Mouse (Mus musculus) heart, postnatal 14 days (tissue): ENCODE data around the gene Kpna2. TPM values are rescaled to one million over a fixed set of nuclear protein-coding genes. Genes with fewer than 3 reads are reported as not detected.

Experiments used
- DNase-seq, 2 experiments: peaks; one replicate each; pipeline ENCODE4 v3.0.0; 2021 to 2022
- intact Hi-C: fragments of 180-260 bp; cut with DNase I; formaldehyde crosslinking; loops from one replicate; pipeline ENCODE4 v1.15.1; 2025
- long read RNA-seq, 2 experiments: library from polyadenylated mRNA; stranded (forward); transcript quantifications; one replicate each; pipeline ENCODE4 v2.0.0; 2021
- total RNA-seq, 2 experiments: library from RNA; stranded (reverse); gene quantifications; 2 replicates each; pipeline ENCODE4 v1.2.3; 2021

The Kpna2 gene
- 100 to 1,000 TPM in 1 of 2 experiments, 10 to 100 TPM in 1; 84.2 to 103 TPM for total RNA-seq
- long read RNA-seq, experiment 1, transcript Kpna2-201 (11 exons, 2,054 nt), result major isoform, 144 of 152 reads
- long read RNA-seq, experiment 1, partial matches to known transcripts, result 4 of 152 reads
- long read RNA-seq, experiment 1, other reads (novel, unspliced or antisense), result 4 of 152 reads
- long read RNA-seq, experiment 2, transcript Kpna2-201 (11 exons, 2,054 nt), result major isoform, 91 of 98 reads
- long read RNA-seq, experiment 2, partial matches to known transcripts, result 4 of 98 reads
- long read RNA-seq, experiment 2, other reads (novel, unspliced or antisense), result 3 of 98 reads

DNA sequence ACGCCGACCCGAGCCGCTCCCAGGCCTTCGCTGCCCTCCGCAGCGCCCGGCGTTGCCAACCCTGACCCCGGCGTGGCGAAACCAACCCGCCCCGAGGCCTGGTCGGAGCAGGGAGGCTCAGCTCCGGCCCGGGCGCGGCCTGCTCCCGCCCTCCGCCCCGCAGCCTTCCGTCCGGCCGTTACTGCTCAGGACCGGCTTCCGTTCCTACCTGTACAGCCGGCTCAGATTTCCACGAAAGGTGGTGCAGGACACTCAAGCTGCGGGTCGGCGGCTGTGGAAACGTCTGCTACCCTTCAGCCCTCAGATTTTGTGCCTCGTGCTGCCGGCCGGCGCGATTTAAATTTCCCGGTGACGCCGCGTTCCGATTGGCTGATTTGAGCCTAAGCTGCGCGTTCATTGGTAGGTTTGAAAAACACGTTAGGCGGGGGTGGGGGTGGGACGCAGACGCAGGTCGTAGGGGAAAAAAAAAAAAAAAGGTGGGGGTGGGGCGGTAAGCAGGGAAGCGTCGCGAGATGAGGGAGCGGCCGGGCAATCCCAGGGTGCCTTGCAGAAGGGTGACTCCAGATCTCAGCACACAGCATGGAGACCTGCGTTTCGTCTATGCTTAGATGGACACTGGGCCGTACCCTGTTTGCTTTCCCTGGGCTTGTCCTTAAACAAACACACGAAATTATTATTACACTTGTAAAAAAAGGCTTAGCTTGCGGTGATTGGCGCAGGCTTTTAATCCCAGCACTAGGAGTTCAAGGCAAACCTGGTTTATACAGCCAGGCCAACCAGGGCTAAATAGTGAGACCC, at the start of gene Kpna2:
Gene Kpna2, minus strand, starts transcription at position 391 of the 798 bp plus-strand sequence.
- intact Hi-C loops, result loop anchor here (5.0 kb wide), 1 partner anchor 212 kb away; the partner anchor contains the start of genes Cep95 and Ddx5
- DNase-seq, result peak; percentile 88 to 92

DNA sequence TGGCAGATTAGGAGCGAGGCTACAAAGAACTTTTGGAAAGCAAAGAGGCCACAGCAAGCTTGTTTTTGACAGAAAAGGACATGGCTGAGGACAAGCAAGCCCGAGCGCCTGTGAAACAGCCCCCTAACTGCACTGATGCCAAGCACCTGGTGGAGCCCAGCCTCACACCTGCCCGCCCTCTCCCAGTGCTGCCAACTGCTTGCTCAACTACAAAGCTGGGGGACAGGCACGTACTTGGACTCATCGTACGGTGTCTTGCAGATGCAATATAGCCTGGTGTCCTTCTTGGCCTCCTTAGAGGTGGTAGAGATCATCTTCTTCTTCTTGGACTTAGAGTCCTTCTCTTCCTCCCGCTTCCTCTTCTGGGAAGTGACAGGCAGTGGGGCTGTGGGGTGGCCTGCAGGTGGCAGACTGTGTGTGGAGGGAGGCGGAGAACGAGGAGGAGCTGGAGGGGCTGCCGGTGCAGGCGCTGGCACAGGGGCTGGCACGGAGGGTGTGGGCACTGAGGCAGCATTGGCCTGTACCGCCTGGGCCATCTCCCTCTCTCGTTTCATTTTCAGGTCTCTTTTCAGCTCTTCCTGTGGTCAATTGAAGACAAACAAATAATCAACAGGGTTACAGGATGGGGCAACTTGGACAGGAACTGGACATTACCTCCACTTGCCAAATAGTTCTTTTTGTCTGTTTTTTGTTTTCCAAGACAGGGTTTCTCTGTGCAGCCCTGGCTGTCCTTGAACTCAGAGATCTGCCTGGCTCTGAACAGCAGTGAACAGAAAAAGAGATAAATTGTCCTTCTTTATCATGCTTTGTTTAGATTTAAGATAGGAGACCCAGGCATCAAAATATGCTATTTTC, 47.7 kb upstream of the Kpna2 start:
- intact Hi-C loops, result no loop called here

DNA sequence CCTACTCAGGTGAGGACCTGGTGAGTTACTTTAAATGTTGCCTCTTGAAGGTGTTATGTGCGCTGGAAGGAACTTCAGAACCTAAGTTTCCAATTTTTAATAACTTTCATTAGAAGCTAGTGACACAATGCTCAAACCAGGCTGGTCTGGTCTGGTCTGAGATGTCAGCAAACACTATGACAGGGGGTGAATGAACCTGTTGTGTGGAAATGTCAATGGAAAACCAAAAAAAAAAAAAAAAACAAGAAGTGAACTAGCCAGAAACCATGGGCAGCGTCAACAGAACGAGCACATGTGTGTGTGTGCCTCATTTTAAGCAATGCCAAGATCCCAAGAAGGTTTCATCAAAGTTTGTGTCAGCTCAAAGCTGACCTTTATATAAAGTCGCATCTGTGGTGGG, 46.2 kb upstream of the Kpna2 start:
- intact Hi-C loops, result no loop called here

More for the DNA sequence above, 47.7 kb upstream of the Kpna2 start:
- DNase-seq, result no peak

DNA sequence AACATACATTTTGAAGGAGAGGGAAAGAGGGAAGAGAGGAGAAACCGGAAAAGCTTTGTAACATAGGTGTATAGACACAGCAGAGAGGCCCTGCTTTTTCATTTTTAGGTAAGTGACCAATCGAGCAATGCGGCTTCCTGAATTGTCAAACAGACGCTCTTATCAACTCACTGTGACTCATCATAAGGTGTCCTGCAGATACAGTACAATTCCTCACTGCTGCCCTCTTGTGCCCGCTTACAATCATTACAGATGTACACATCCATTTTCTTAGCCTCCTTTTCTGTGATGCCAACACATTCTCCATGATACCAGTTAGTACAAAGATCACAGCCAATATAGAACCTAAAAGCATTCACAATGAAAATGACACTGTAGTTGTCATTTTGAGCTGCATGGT, 45.0 kb upstream of the Kpna2 start:
- DNase-seq, result peak; percentile 69 to 79
- intact Hi-C loops, result loop anchor here (5.0 kb wide), 1 partner anchor 197 kb away; no protein-coding TSS in a partner anchor

More for the DNA sequence above, 46.2 kb upstream of the Kpna2 start:
- no peak for DNase-seq

DNA sequence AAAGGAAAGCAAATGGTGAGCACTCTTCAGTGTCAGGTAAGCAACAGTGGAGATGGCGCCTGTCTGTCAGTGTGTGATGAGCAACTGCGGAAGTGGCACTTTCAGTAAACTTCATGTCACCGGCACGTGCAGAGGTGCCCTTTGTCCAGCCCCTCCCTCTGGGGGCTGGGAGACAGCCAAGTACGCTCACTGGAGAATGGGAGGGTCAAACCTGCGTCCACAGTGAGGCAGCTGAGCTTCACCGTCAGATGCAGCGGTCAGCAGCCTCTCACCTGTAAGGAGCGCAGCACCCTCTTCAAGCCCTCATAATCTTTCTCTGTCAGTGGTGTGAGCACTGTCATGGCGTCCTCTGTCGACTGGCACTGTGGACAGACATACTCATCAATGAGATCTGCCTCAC, 44.0 kb upstream of the Kpna2 start:
- DNase-seq, result no peak
- intact Hi-C loops, result loop anchor here (5.0 kb wide), 1 partner anchor 196 kb away; no protein-coding TSS in a partner anchor

DNA sequence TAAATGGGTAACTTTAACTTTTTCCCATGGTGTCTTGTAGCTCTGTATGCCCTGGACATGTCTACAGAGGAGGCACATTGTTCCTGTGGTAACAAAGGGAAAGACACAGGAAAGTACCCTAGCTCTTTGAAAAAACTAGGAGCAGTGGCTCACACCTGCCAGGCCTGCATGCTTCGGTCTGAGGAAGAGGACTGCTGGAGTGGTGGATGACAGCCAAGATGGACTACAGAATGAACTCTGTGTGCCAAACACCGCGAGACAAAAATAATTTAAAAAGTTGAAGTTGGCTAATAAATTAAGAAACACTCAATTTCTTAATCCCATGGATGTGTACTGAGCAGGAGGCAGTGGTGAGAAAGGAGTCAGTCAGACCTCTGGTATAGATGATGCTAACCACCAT, 42.1 kb upstream of the Kpna2 start:
- intact Hi-C loops, result loop anchor here (5.0 kb wide), 1 partner anchor 194 kb away; no protein-coding TSS in a partner anchor

DNA sequence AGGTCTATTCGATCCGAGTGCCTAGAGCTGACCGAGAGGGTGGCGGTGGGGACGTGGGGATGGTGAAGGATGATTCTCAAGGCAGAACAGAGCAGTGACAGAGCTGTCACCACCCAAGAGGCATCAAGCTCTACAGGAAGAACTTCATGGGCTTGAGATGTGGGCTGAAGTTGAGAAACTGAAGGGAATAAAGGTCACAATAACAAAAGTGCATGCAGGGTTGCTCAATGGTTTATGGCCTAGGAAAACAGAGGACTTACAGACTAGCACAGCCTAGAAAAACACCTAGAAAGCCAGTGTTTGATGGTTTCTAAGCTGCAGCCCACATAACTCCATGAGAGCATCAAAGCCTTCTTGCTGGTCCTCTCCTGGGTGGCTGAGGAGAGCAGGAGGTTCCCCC, 40.1 kb upstream of the Kpna2 start:
- intact Hi-C loops, result no loop called here
- no peak for DNase-seq

More for the DNA sequence above, 42.1 kb upstream of the Kpna2 start:
- no peak for DNase-seq

DNA sequence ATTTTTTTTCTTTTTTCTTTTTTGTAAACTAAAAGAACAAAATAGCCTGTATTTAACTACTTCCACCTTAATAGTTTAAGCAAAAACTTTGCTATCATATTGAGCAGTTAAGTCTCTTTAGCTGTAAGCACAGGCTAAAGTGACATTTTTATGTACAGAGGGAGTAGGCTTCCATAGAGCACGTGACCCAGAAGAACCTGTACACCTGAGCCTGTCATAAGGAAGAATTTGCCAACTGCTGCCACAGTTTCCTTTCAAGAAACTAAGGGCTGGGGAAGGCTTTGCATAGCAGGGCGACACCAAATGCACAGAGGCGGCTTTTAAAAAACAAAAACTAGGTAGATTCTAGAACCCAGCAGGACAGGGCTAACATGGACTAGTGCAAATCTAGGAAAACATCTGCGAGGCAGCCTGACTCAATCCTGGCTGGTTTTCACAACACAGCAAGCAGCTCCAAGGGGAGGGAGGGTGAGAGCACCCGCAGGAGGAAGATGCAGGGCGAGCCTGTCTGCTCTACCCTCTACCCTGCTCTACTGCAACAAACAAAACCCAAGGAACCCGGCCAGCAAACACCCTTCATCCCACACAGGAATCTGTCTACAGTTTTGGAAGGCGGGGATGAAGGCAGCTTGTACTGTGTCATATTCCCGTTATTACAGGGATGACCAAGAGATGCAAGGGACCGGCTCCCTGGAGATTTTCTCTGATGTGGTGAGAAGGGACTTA, 34.9 kb upstream of the Kpna2 start:
- intact Hi-C loops, result no loop called here
- DNase-seq, result no peak

DNA sequence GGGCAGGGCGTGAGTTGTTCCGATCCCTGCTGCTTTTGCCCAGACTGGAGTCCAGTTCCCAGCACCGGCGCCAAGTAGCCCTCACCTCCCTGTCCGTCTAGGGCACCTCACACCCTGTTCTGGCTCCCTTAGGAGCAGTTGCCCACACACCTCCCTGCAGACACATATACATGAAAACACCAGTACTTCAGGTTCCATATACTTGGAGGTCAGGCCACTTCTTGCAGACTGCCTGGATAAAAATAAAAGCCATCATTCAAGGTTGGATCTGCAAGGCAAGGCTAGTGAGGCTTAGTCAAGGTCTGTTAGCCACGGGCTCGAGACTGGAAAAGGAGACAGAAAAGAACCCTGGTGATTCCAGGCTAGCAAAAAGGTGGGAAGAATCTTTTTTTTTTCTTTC, 32.3 kb upstream of the Kpna2 start:
- no peak for DNase-seq
- intact Hi-C loops, result no loop called here

DNA sequence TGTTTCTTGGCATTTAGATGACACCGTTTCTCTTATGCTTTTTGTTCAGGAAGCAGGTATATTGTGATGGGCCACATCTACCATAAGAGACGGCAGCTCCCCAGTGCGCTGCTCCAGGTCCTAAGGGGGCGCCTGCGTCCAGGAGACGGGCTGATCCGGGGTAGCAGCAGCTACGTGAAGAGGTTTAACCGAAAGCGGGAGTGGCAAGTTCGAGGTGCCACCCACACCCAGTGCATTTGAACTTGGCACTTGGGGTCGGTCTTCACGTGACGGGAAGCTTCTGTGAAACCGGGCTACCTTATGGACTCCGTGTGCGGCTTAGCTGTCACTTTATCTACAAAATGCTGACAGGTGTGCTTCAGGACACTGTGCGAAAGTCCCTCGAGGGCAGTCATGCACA, 30.2 kb upstream of the Kpna2 start:
- intact Hi-C loops, result no loop called here

DNA sequence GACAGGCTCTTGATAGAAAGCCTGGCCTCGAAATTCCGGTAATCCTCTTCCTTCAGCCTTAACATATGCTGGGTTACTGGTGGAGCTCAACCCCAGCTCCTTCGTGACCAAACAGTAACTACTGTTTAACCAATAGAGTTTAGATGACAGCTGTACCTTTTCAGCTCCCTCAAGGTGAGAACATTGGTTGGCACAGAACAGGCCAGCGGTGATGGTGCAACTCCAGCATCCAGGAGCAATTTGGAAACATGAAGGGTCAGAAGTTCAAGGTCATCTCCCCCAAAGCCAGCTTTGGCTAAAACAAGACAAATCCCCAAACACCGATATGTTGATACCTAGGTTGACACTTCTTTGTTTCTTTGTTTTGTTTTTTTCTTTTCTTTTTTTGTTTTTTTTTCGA, 29.4 kb upstream of the Kpna2 start:
- no peak for DNase-seq
- intact Hi-C loops, result no loop called here

More for the DNA sequence above, 30.2 kb upstream of the Kpna2 start:
- no peak for DNase-seq

DNA sequence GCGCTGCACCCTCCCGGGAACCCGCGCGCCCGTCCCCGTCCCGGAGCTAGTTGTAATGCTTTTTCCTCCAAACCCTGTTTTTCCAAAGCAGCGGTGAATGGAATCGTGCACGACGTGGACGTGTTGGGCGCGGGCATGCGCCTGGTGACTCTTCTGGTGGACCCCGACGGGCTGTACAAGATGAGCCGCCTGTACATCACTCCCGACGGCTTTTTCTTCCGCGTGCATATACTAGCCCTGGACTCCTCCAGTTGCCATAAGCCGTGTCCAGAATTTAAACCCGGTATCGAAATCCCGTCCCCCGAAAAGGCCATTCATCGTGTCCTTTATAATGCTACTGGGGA, 28.9 kb upstream of the Kpna2 start:
- intact Hi-C loops, result no loop called here
- no peak for DNase-seq

DNA sequence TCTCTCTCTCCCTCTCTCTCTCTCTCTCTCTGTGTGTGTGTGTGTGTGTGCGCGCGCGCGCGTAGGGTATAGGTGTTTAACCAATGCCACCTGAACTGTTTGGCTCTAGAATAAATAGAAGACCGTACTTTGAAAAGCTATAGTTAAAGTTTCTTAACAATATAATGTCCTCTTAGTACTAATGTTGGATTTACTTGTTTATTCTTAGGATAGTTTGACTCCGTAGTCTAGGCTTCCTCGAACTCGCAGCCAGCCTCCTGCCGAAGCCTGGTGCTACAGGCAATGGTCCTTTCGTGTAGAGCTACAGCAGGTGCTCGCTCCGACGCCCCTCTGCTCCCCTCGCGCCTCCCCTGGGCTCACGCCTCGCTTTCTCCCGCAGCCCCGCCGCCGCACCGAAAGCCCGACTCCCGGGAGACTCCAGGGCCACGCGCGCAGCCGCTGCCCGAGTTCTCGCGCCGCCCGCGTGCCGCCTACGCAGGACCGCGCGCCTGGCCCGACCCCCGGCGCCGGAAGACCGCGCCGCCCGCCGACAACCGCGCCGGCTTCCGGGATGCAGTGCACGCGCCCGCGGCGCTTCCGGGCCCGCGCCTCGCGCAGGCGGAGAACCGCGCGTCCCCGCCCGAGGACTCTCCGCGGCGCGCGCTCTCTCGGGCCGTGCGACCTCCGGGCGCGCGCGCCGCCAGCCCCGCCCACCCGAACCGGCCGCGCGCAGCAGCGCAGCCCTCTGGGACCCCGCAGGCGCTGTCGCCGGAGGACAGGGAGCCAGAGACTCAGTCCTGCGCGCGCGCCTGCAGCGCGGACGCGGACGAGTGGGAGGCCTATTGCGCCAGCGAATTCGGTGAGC, 28.3 kb upstream of the Kpna2 start:
- intact Hi-C loops, result no loop called here
- peak; percentile 92 to 94 for DNase-seq

DNA sequence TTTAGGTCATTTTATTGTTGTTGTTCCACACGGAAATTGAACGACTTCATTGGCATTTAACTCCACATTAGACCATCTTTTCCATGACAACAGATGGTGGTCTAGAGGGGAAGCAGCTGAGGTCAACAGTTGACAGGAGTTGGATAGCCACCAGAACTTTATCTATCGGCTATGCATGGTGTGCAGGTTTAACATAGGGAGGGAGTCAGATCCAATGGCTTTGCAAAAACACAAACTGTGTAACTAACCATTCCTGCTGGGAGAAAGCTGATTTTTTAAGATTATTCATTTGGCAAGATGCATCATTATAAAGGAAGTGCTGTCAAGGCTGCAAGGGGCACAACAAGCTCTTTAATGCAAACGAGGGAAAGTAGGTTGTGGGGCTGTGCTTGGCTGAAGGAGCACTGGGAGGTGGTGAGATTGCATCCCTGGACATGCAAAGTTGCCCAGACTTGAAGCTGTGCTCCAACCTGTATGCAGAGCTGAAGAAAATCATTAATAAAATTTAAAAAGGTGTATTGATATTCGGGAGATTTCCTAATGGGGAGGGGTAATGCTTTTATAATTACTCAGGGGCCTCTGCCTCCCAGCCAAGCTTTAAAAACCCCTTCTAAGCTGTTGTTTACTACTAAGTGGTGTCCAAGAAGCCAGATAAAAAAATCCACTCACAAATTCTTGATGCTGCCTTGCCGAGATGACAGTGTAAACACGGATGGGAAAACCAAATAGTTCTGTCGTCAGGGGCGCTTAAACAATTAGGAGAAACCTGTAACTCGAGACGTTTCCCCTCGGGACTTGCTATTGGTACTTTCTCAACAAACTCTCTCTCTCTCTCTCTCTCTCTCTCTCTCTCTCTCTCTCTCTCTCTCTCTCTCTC, 27.5 kb upstream of the Kpna2 start:
- DNase-seq, result no peak
- intact Hi-C loops, result no loop called here

DNA sequence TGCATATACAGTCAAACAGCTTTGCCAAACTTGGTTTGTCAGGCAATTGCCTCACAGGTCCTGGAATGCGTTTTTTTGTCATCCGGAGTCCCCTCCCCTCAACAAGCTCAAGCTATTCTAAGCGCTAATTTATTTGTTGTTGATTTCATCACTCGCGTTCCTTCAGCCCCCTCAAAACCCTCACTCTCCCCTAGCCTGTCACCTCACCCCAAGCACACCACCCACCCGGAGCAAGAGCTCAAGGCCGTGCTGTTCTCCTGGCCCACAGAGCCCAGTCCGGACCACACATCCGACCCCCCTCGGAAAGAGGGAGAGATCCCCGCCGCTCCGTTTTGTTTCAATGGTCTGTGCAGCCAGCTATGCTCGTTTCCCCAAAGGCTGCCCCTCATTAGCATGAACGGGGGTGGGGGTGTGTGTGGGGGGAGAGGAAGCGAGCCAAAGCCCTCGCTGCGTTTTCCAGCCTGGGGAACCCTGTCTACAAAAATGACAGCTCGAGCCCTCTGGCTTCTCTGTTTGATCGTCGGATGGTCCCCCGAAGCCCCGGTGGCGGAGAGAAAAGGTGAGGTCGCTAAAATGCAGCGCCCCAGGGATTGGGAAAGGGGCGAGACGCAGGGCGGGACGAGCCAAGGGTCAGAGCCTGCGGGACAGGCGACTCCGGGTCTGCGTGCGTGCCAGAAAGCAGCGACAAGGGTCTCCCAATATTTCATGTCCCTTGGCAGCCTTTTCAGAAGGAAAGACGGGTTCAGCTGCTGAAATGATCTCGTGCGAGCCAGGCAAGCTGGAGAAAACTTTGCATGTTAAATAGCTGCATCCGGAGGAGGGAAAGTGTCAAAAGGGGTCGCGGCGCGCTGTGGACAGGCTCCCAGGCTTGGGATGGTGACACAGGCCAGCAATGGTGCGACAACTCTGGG, 26.3 kb upstream of the Kpna2 start, which contains the start of gene 1810010H24Rik:
Gene 1810010H24Rik, plus strand, starts transcription at position 271 of the 911 bp plus-strand sequence.
- DNase-seq, result peak in 1 of 2 experiments; percentile 33
- intact Hi-C loops, result no loop called here

DNA sequence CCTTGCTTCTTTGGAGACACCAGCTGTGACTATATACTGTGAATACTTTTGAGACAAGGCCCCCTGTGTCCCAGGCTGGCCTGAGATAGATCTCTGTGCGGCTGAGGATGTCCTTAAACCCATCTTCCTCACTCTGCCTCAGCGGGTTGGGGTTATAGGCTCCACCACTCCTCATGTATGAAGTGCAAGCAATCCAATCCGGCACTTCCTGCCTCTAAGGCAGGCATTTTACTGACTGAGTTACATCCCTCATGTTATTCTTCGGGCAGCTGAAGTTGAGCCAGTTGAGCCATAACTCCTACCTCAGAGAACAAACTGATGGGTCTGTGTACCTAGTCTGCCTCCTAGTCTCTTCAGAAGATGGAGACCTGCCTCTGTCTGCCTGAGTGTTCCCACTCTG, 25.1 kb upstream of the Kpna2 start:
- intact Hi-C loops, result no loop called here
- DNase-seq, result no peak
